Mouse (Mus musculus) CH12F3 (cell line): Measurements from ENCODE around the gene Tac4.

Experiments
- in situ Hi-C: fragments of 300-500 bp; cut with MboI; formaldehyde crosslinking; loops from 2 replicates; pipeline ENCODE4 v1.14.3; 2020; ENCODE audit warnings: low sequenced_read_pairs

The Tac4 gene

GRCm38 (mm10) chr11:95310648-95311424 lies 49.5 kb downstream of the Tac4 start:
- in situ Hi-C loops = no loop called here

- in situ Hi-C loops = no loop called here
Measured at GRCm38 (mm10) chr11:95311425-95311807, 50.1 kb downstream of the Tac4 start.

- in situ Hi-C loops = no loop called here
Measured at GRCm38 (mm10) chr11:95315215-95315955, 54.1 kb downstream of the Tac4 start.

GRCm38 (mm10) chr11:95318116-95318515 lies 56.8 kb downstream of the Tac4 start:
- in situ Hi-C loops = no loop called here
